Mouse (Mus musculus): Measurements from ENCODE around the gene Bckdhb. TPM values are rescaled to one million over a fixed set of nuclear protein-coding genes. Genes with fewer than 3 reads are reported as not detected.
"Not testable (repeated sequence)": the region's sequence is repeated elsewhere in the genome, so short reads cannot be mapped to it uniquely, and the experiment has no call there.

The Bckdhb gene
- polyA plus RNA-seq, 1 experiment = 6.1 TPM

DNA sequence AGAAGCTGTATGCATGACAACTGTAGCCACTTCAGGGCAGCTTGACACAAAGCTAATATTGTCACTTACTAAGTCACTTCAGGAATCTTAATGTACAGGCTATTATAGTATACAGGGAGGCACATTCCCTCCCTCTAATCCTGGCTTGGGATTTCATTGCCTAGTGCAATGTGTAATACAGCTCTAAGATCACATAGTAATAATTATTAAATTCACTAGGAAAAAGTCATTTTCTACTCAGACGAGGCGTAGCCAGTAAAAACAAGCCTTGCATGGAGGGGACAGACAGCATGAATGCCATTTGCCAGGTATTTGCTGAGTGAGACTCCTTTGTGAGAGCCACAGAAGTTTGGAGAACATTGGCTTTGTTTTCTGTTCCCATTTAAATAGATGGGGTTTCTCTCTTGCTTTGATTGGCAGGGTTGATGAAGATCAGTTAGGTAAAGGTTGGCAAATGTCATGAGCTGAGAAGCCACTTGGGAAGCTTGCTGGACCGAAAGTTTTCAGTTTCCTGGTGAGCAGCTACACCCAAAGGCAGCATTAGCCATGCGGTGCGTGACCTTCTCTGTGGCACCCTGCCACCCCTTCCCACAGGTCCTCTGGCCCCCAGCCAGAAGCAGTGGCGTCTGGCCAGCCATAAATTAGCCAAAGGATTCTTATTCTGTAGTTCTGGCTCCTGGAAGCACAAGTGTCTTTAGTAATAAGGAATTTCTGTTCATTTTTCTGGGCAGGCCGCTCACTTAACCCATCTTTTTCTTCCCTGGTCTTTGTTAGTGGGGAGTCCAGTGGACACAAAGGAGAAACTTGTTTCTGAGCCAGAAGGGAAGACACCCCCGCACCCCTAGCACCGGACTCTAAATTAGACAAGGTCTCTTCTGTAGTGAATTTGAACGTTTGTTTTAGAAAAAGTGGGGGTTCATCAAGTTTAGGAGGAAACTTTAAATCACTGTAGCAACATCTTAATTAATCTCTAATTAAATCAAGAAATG, 37.4 kb downstream of the Bckdhb start:
- no peak for DNase-seq (ENCODE audit: low read depth, low spot score)
- 57% methylated on average over 10 of the region's 10 CpGs for WGBS

- WGBS = 83% methylated on average over 10 of the region's 10 CpGs
- DNase-seq (ENCODE audit: low read depth, low spot score) = no peak
Observed at GRCm38 (mm10) chr9:83963296-83963695, 38.4 kb downstream of the Bckdhb start.

- no peak for DNase-seq (ENCODE audit: low read depth, low spot score)
- WGBS = 48% methylated on average over 4 of the region's 4 CpGs
Observed at GRCm38 (mm10) chr9:83964376-83964775, 39.4 kb downstream of the Bckdhb start.

- DNase-seq (ENCODE audit: low read depth, low spot score) = no peak
- 93% methylated on average over 9 of the region's 9 CpGs for WGBS
Observed at GRCm38 (mm10) chr9:83967439-83968050, 42.6 kb downstream of the Bckdhb start.

DNA sequence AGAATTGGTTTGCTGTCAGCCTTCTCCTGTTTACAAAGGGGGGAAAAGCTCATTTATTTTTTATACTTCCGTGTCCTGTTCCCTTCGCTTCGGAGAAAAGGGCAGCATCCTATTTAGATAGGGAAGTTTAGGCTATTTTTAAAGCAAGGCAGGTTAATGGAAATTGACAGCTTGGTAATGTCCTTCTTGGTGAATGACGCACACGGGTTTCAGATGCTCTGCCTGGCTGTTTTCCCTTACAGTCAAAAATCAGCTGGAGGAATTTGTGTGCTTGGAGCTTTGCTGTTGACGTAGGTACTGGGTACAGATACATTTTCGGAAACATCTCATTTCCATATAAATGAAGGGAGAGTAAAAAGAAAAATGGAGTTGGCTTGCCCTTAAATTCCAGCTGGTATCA, 44.4 kb downstream of the Bckdhb start:
- WGBS = 85% methylated on average over 7 of the region's 7 CpGs
- no peak for DNase-seq (ENCODE audit: low read depth, low spot score)

GRCm38 (mm10) chr9:83973467-83973866, 48.5 kb downstream of the Bckdhb start:
- DNase-seq (ENCODE audit: low read depth, low spot score) = no peak
- 86% methylated on average over 2 of the region's 2 CpGs for WGBS

DNA sequence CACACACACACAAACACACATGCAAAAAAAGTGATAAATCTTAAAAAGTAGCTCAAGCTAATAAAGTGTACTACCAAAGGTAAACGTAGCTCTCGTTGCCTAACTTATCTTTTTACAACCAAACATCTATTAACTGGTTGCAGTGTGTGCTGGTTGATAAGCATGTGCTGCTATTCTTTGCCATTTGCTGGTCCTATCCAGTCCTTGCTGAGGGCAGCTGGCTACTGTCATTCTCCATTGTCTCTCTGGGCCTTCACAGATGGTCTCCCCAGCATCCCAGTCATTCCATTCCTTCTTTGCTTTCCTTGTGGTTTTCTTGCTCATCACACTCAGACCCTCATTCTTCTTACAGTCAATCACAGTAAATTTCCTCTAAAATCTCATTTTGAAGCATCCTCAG, 50.9 kb downstream of the Bckdhb start:
- DNase-seq (ENCODE audit: low read depth, low spot score) = no peak
- WGBS = 33% methylated on average over 2 of the region's 2 CpGs

DNA sequence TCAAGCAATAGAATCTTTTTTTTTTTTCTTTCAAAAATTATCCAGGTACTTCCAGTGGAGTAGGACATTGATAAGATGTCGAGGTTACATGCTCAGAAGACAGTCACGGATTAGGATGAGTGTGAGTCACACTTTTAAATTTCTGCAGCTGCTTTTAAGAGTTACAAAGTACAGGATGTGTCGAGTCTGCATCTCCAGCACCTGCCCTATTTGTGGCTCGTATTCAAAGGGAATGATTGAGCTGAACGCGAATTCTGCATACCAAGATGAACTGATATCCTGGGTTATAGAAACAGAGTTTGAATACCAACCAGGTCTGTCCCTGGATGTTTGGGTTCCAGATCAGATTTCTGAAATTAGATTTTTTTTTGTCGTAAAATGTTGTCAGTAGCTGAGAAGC, 56.3 kb downstream of the Bckdhb start:
- WGBS = 74% methylated on average over 7 of the region's 7 CpGs
- DNase-seq (ENCODE audit: low read depth, low spot score) = no peak

DNA sequence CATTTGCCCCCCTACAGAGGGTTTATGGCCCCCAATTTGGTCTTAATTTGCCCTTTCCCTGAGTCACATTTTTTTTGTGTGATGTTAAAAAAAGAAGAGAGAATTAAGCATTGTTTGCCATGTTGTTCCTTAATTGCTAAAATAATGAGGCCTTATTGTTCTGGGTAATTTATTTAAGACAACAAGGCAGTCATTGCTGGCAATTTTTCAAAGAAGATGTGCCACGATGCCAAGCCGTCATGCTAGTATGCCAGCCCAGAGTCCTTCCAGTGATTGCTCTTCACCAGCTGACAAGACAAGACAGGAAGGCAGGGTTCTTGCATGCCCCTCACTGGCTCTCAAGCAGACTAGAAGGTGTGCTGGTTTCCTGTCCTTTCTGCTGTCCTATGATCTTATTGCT, 84.0 kb downstream of the Bckdhb start:
- 75% methylated on average over 2 of the region's 2 CpGs for WGBS
- no peak for DNase-seq (ENCODE audit: low read depth, low spot score)

DNA sequence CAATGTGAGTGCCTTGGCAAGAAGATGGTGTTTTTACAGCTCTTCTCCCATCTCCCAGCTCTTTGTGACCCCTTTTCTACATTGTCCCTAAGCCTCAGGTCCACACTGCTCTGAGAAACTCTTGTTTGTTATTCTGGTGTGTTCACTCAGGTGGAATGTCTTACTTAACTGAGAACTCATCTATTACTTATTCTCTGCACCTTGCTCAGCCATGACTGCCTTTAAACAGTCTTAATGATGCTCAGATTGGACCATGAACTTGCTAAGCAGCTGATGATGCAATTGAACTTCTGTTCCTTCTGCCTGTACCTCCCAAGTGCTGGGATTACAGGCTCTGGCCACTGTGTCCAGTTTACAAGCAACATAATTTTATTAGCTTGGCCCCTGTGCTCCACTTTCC, 86.2 kb downstream of the Bckdhb start:
- no peak for DNase-seq (ENCODE audit: low read depth, low spot score)

- DNase-seq (ENCODE audit: low read depth, low spot score) = not testable (repeated sequence)
- WGBS = 89% methylated on average over 8 of the region's 8 CpGs
Observed at GRCm38 (mm10) chr9:84018141-84018540, 93.2 kb downstream of the Bckdhb start.

DNA sequence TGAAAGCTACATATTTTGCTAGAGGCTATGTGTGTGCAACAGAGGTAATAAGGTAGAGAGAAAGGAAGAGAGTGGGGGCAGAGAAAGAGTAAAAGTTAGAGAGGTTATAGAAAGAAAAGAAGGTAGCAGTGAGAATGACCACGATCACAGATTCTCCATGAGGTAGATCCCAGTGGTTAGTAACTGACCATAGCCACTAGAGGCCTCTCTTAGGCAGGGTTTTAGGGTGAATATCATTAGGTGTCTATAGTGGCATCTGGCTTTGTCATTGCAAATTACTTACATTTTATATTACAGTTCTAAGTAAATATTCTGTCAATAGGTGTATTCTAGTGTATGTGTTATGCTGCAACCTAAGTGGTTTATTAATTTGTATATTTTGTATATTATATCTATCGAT, 94.7 kb downstream of the Bckdhb start:
- WGBS = 50% methylated on average over 2 of the region's 2 CpGs

DNA sequence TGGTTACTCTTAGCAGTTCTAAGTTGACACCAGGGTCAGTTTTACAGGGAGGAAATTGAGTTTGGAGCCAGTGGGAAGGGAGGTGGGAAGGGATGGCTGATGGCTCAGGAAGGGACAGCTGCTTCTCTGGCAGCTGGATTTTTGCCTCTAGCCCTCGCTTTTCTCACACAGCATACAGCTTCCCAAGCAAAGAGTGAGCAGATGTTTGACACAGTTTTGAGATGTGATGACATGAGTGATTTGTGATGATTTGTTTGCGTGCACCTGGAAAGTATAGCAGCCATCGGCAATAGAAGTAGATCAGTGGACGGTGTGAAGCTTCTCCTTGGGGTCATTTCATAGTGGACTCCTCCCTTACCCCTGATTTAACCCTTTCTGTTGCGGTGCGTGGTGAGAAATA, 96.2 kb downstream of the Bckdhb start:
- DNase-seq (ENCODE audit: low read depth, low spot score) = no peak
- WGBS = 74% methylated on average over 6 of the region's 6 CpGs

More for the DNA sequence above, 94.7 kb downstream of the Bckdhb start:
- no peak for DNase-seq (ENCODE audit: low read depth, low spot score)

GRCm38 (mm10) chr9:84028120-84028519, 103.2 kb downstream of the Bckdhb start:
- no peak for DNase-seq (ENCODE audit: low read depth, low spot score)
- 69% methylated on average over 2 of the region's 2 CpGs for WGBS

GRCm38 (mm10) chr9:84030691-84031290, 105.8 kb downstream of the Bckdhb start:
- no peak for DNase-seq (ENCODE audit: low read depth, low spot score)
- WGBS = 29% methylated on average over 6 of the region's 6 CpGs

DNA sequence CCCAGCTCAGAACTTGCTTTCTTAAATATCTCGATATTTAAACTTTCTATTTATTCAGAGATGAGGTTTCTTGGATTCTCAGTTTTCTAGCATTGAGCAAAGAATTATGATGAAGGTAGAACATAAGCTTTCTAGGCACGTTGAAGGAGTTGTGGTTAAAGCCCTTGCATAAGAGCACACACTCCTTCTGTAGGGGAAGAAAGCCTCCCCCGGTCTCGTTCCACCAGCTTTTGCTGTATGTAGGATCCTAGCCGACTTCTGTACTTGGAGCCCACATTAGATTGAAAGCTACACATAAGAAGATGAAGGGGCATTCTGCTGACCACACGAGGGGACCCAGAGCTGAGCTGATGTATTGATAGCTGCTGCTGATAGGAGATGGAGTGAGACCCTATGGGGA, 106.5 kb downstream of the Bckdhb start:
- WGBS = 71% methylated on average over 6 of the region's 6 CpGs
- DNase-seq (ENCODE audit: low read depth, low spot score) = no peak

DNA sequence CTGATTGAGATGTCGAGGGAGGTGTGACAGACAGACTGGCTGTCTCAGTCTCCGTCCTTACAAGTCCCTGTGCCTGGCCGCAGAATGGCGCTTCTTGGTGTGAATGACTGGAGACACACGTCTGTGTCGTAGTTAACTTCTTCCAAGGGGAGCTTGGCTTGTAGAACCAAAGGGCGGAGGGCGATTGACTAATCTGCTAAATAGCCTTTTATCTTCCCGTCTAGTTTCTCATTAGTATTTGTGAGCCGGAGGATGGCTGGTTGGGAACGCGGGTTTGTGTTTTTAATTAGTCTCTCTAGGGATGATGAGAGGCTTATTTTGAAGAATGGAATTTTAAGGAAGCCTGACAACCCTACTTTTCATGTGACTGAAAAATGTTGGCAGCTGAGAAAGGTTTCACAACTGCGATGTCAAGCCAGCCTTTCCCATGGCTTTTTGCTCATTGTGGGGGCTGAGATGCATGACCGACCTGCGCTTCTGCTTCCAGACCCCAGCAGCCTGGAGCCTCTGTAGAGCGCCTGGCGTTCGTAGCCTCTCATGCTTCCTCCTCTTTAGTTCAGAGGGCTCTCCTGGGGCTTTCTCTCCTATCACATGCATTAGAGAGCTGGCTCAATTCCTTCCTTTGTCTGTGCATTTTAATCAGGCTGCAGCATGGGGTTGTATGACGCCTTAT, 107.9 kb downstream of the Bckdhb start:
- WGBS = 72% methylated on average over 19 of the region's 19 CpGs
- no peak for DNase-seq (ENCODE audit: low read depth, low spot score)

- no peak for DNase-seq (ENCODE audit: low read depth, low spot score)
- 84% methylated on average over 8 of the region's 8 CpGs for WGBS
Observed at GRCm38 (mm10) chr9:84036046-84036445, 111.1 kb downstream of the Bckdhb start.

GRCm38 (mm10) chr9:84037224-84037623, 112.3 kb downstream of the Bckdhb start:
- no peak for DNase-seq (ENCODE audit: low read depth, low spot score)
- WGBS = 26% methylated on average over 1 of the region's 1 CpGs

DNA sequence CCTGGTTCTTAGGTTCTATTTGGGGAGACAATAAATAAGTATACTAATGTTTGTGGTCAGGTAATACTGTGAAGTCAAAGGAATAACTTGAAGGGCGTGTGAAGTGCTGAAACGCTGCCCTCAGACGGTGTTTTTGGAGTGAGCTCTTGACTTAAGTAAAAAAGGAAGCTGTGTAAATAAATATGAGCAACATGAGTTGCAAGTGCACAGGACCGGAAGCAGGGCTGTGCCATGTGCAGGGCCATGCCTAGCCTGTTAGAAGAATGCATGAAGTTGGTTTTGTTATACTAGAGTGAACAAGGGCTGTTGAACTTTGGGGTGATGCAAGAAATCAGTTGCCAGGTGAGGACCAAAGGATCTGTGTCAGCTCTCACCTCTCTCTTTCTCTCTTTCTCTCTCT, 114.0 kb downstream of the Bckdhb start:
- no peak for DNase-seq (ENCODE audit: low read depth, low spot score)
- 57% methylated on average over 4 of the region's 4 CpGs for WGBS
